Mouse (Mus musculus): Measurements from ENCODE around the gene Kank4.

DNA sequence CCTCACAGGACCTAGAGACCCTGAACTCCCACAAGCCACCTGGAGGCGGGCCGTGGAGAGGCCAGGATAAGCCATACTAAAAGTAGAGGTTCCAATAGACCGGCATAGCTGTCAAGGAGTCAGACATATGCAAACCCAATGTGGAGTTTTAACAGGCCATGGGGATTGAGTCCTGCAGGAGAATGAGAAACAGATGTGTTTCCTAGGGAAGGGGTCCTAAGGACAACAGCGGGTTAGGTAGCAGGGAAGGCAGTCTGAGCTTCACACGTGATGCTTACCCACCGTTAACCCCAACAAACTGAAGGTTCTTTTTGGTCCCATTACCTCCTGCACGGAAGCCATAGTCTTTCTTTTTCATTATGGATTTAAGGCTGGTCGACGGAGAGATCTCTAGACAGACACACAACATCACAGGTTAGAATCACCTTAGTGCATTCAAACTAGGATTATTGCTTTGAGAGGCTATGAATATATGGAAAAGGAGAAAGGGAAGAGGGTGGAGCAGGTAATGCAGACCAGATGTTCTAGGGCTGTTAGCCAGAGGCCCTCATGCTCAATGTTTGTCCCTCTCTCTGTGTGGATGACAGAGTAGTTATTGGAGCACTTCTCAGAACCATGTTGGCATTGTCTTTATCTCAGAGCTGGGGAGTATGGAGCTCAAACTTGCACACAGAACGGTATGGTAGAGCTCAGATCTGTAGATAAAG, 40.5 kb downstream of the Kank4 start:
- TF ChIP-seq GATA1 (IDR thresholded peaks at IDR 0.05; ENCODE audit: low read depth, low read length) = no peak
- no peak for TF ChIP-seq POLR2A (IDR thresholded peaks at IDR 0.05; ENCODE audit: control insufficient read depth in 1 of 2, insufficient read depth in 1 of 2, low read depth in 1 of 2, low read length in 2 of 2, poor library complexity in 1 of 2)
- TF ChIP-seq MYB (IDR thresholded peaks at IDR 0.05; ENCODE audit: low read depth, low read length) = no peak
- TF ChIP-seq ZKSCAN1 (IDR thresholded peaks at IDR 0.05; ENCODE audit: low read depth, low read length) = no peak
- no peak for TF ChIP-seq E2F4 (IDR thresholded peaks at IDR 0.05; ENCODE audit: borderline replicate concordance, low read depth, low read length)
- TF ChIP-seq USF1 (IDR thresholded peaks at IDR 0.05; ENCODE audit: low read depth, low read length) = no peak
- TF ChIP-seq CTCF (IDR thresholded peaks at IDR 0.05 in 2 of 3, conservative IDR thresholded peaks at IDR 0.05 in 1 of 3; ENCODE audit: control insufficient read depth in 1 of 3, insufficient read depth in 1 of 3, low read depth in 2 of 3, low read length in 3 of 3, poor library complexity in 1 of 3, severe bottlenecking in 1 of 3) = no peak
- TF ChIP-seq SMC3 (IDR thresholded peaks at IDR 0.05; ENCODE audit: low read depth, low read length) = no peak
- no peak for TF ChIP-seq TAL1 (IDR thresholded peaks at IDR 0.05; ENCODE audit: low read length)
- TF ChIP-seq TBP (IDR thresholded peaks at IDR 0.05; ENCODE audit: low read depth, low read length) = no peak
- TF ChIP-seq GABPA (IDR thresholded peaks at IDR 0.05; ENCODE audit: low read depth, low read length) = no peak
